Mouse (Mus musculus) MEL (cell line): ENCODE results near the gene Ppp2r3c.

Experiments used
- CTCF ChIP-seq, 3 experiments: IDR thresholded peaks in 2 of 3; conservative IDR thresholded peaks in 1 of 3; 2 replicates each; pipeline ENCODE4 v1.5.1; 2011 to 2012; ENCODE audit warnings: low read length in 3 of 3, low read depth in 2 of 3, mild to moderate bottlenecking in 2 of 3, improper control_type of control experiment in 1 of 3, inconsistent platforms in 1 of 3, mixed read lengths in 1 of 3, moderate library complexity in 1 of 3; ENCODE audit not compliant: control insufficient read depth in 1 of 3, insufficient read depth in 1 of 3, poor library complexity in 1 of 3, severe bottlenecking in 1 of 3
- E2F4 ChIP-seq: IDR thresholded peaks from 2 replicates; pipeline ENCODE4 v1.6.1; 2011; ENCODE audit warnings: low read depth, low read length, improper control_type of control experiment, borderline replicate concordance
- EP300 ChIP-seq, 2 experiments: IDR thresholded peaks; 2 replicates each; pipeline ENCODE4 v1.6.1; 2011; ENCODE audit warnings: improper control_type of control experiment in 2 of 2, low read length in 2 of 2, low read depth in 1 of 2, mild to moderate bottlenecking in 1 of 2
- GATA1 ChIP-seq: IDR thresholded peaks from 2 replicates; pipeline ENCODE4 v1.6.1; 2011; ENCODE audit warnings: low read depth, low read length, improper control_type of control experiment
- HCFC1 ChIP-seq: IDR thresholded peaks from 2 replicates; pipeline ENCODE4 v1.6.1; 2012; ENCODE audit warnings: low read depth, mild to moderate bottlenecking, inconsistent platforms, low read length, improper control_type of control experiment, moderate library complexity
- MAZ ChIP-seq: IDR thresholded peaks from 2 replicates; pipeline ENCODE4 v1.6.1; 2012; ENCODE audit warnings: low read depth, mild to moderate bottlenecking, inconsistent platforms, low read length, improper control_type of control experiment
- POLR2A ChIP-seq, 2 experiments: IDR thresholded peaks; 2 replicates each; pipeline ENCODE4 v1.6.1; 2011 to 2012; ENCODE audit warnings: low read length in 2 of 2, mild to moderate bottlenecking in 2 of 2, control low read depth in 1 of 2, improper control_type of control experiment in 1 of 2, low read depth in 1 of 2, moderate library complexity in 1 of 2; ENCODE audit not compliant: control insufficient read depth in 1 of 2, insufficient read depth in 1 of 2, poor library complexity in 1 of 2
- POLR2AphosphoS2 ChIP-seq: IDR thresholded peaks from 2 replicates; pipeline ENCODE4 v1.6.1; 2011; ENCODE audit warnings: low read length, improper control_type of control experiment

- TF ChIP-seq POLR2A (IDR thresholded peaks at IDR 0.05; ENCODE audit: control insufficient read depth in 1 of 2, insufficient read depth in 1 of 2, low read depth in 1 of 2, low read length in 2 of 2, poor library complexity in 1 of 2) (no peak), E2F4 (no peak), HCFC1 (no peak), GATA1 (peak; percentile 59), EP300 (IDR thresholded peaks at IDR 0.05; ENCODE audit: low read depth in 1 of 2, low read length in 2 of 2) (no peak), POLR2AphosphoS2 (no peak), MAZ (no peak), CTCF (IDR thresholded peaks at IDR 0.05 in 2 of 3, conservative IDR thresholded peaks at IDR 0.05 in 1 of 3; ENCODE audit: control insufficient read depth in 1 of 3, insufficient read depth in 1 of 3, low read depth in 2 of 3, low read length in 3 of 3, poor library complexity in 1 of 3, severe bottlenecking in 1 of 3) (peak in 2 of 3 experiments; percentile 55 to 71; a peak in 5 of 6 replicates)
Observed at GRCm38 (mm10) chr12:55313901-55314300, 11.1 kb upstream of the Ppp2r3c start.
